Mouse (Mus musculus) heart, postnatal 14 days (tissue): ENCODE measurements around the gene Arhgap9. TPM values are rescaled to one million over a fixed set of nuclear protein-coding genes. Genes with fewer than 3 reads are reported as not detected.

Source experiments
- DNase-seq, 2 experiments: peaks; one replicate each; pipeline ENCODE4 v3.0.0; 2021 to 2022
- intact Hi-C: fragments of 180-260 bp; cut with DNase I; formaldehyde crosslinking; loops from one replicate; pipeline ENCODE4 v1.15.1; 2025
- total RNA-seq, 2 experiments: library from RNA; stranded (reverse); gene quantifications; 2 replicates each; pipeline ENCODE4 v1.2.3; 2021

Gene Arhgap9
- total RNA-seq, 2 experiments from 2014 or later = 3.1 to 4.5 TPM

- DNase-seq = no peak
- intact Hi-C loops = no loop called here
Observed at GRCm38 (mm10) chr10:127317277-127317676, 4.5 kb upstream of the Arhgap9 start.

GRCm38 (mm10) chr10:127318009-127318408, 3.8 kb upstream of the Arhgap9 start:
- DNase-seq = no peak
- intact Hi-C loops = no loop called here

DNA sequence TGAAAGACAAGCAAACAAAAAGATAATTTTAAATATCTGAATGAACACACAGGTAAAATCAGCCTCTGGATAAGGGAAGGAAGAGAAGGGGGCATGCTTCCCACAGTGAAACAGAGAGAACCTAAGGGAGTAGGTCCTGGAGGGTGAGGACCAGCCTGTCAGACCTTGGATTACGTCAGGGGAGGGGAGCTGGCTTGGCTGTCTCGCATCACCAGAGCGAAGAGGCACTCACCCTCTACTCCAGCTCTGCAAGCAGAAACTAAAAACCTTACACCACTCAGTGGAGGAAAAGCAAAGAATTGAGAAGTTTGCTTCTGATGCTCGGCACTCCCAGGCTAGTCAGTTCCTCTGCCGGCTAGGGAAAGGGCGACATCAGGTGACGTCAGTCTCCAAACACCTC, 1.8 kb upstream of the Arhgap9 start:
- DNase-seq = no peak
- intact Hi-C loops = no loop called here

GRCm38 (mm10) chr10:127322178-127322577, 414 bp downstream of the Arhgap9 start:
- intact Hi-C loops = no loop called here
- no peak for DNase-seq

DNA sequence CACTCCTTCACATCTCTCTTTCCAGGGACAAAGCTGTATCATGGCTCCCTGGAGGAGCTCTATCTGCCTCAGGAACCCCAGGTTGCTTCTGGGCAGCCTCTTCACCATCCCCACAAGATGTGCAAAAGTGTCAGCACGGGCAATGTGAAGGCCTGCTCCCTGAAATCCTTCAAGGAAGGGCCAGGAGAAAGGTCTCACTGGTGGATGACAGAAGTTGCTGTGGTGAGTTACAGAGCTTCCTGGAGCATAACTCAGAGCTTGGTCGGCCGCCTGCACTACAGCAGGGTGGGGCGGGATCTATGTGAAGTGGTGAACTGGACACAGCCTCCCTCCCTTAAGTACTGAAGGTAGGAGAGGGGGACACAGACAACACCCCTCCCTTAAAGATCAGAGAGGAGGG, 905 bp downstream of the Arhgap9 start:
- no peak for DNase-seq
- intact Hi-C loops = no loop called here

GRCm38 (mm10) chr10:127323131-127323855, 1.5 kb downstream of the Arhgap9 start:
- intact Hi-C loops = no loop called here
- no peak for DNase-seq

DNA sequence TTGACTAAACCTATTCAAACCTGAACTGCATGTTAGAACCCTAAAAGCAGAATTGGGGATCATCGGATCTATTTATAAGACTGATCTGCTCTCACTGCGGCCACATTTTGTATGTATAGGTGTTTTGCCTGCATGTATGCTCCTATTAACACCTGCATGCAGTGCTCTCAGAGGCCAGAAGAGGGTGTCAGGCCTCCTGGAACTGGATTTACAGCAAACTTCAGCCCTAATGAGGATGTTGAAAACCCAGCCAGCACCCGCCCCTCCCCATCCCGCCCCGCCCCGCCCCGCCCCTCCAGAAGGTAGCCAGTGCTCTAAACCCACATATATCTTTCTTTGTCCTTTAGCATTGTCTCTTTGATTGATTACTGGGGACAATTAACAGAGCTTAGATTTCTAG, 2.7 kb downstream of the Arhgap9 start:
- intact Hi-C loops = no loop called here
- DNase-seq = peak in 1 of 2 experiments; percentile 48

DNA sequence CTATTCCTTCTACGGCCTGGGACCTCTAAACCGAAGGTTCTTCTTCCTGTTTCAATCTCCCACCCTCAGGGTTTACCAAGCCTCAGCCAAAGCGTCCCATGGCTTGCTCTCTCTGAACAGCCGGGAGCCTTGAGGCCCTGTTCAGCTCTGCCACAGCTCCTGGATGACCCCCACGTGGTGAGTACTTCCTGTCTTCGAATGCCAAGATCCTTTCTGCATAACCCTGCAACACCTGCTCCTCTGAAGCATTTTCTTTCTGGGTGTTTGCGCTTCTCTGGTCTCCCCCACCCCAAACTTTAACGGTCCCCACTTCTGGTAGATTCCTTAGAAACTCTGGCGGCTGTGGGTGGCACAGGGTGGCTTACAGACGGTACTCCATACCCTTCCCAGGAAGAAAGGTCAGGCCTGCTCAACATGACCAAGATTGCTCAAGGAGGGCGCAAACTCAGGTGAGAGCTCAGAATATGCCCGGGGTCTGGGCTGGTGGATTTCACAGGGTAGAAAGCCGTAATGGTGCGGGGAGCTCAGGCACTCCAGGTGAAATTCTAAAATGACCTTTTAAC, 3.8 kb downstream of the Arhgap9 start:
- intact Hi-C loops = no loop called here

GRCm38 (mm10) chr10:127326017-127326801, 4.4 kb downstream of the Arhgap9 start:
- peak; percentile 31 to 56 for DNase-seq

More for the DNA sequence above, 3.8 kb downstream of the Arhgap9 start:
- DNase-seq = no peak

DNA sequence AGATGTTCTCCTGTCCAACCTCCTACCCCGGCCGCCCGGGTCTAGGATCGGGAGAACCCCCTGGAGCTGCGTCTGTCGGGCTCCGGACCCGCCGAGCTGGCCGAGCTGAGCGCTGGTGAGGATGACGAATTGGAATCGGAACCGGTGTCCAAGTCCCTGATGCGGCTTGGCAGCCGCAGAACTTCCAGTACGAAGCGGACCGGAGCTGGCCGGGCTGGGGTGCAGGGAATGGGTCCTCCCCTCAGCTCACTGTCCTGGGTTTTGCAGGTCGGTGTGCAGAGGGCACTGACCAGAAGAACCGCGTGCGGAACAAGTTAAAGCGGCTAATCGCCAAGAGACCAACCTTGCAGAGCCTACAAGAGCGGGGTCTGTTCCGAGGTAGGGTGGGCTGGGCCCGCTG, 5.1 kb downstream of the Arhgap9 start:
- intact Hi-C loops = no loop called here
- peak; percentile 39 to 50 for DNase-seq

More at GRCm38 (mm10) chr10:127326017-127326801, 4.4 kb downstream of the Arhgap9 start:
- intact Hi-C loops = no loop called here

DNA sequence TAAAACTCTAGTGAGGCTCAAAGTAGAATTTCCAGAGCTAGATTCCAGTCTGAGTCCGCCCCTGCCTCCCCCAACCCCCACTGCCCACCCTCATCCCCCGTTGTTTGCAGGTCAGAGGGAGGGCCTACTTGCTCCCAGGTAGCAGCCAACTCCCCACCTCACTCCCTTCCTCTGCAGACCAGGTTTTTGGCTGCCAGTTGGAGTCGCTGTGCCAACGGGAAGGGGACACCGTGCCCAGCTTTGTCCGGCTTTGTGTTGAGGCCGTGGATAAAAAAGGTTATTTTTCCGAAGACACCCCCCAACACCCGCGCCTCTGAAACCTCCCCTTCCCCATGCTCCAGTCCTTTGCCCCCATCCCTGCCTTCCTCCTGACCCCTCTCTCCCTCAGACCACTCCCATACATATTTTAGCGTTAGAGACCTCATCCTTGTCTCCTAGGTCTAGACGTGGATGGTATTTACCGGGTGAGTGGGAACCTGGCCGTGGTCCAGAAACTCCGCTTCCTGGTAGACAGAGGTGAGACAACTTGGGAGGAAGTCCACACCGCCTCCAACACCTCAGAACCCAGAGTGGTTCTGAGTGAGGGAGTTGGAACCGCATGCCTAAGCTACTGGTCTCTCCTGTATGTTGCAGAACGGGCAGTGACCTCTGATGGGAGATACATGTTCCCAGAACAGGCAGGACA, 5.8 kb downstream of the Arhgap9 start:
- DNase-seq = no peak
- intact Hi-C loops = no loop called here

DNA sequence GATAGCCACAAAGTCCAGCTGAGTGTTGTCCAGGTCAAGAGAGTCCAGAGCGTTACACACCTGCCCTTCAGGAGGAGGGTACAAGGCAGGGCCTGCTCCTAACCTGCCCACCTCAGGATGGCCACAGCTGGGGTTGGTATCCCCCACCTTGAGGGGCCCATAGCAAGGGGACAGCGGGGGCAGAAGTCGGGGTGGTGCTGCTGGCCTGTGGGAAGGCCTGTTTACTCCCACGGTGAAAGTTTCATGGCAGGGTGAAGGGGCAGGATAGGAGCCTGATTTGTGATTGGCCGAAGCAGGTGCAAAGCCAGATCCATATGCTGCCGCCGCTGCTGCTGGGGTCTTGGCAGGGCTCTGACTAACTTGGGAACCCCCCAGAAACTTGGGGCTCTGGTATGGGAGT, 8.4 kb downstream of the Arhgap9 start:
- intact Hi-C loops = no loop called here

DNA sequence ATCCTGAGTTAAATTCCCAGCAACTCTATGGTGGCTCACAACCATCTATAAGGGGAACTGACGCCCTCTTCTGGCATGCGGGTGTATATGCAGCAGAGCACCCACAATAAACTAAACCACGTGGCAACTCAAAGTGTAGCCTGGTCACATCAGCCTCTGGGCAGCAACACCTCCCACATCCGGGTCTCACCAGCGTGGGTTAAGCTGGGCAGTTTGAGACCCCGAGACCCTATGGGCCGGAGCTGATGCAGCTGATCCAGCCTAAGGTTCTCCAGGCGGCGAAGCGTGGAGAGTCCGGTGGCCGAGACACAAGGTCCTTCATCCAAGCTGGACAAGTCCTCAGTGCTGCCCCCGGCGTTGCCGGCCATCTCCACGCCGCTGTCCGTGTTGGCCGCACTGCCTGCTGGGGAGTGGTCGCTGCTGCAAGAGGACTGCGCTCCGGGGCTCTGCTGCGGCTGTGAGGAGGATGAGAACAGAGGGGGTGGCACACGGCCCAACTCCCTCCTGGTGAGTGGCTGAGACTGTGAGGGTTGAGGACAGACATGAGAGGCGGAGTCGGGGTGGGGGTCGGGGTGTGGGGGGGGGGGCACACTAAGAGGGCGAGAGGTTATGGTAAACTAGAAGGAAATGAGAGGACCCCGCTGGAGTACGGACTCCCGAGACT, 10.6 kb downstream of the Arhgap9 start:
- DNase-seq = no peak
- intact Hi-C loops = no loop called here

More for the DNA sequence above, 8.4 kb downstream of the Arhgap9 start:
- no peak for DNase-seq

DNA sequence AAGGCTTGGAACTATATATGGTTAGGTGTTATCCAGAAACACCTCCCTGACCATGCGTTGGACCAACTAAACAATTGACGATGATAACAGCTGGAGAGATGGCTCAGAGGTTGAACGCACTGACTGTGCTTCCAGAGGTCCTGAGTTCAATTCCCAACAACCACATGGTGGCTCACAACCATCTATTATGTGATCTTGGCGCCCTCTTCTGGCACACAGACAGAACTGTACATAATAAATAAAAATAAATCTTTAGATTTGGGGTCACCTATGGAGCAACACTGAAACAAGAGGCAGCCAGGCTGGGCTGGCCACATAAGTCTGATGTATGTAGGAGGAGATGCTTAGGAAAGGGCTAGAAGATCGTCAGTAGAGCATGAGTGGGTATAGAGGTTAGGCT, 11.4 kb downstream of the Arhgap9 start:
- no peak for DNase-seq
- intact Hi-C loops = no loop called here

DNA sequence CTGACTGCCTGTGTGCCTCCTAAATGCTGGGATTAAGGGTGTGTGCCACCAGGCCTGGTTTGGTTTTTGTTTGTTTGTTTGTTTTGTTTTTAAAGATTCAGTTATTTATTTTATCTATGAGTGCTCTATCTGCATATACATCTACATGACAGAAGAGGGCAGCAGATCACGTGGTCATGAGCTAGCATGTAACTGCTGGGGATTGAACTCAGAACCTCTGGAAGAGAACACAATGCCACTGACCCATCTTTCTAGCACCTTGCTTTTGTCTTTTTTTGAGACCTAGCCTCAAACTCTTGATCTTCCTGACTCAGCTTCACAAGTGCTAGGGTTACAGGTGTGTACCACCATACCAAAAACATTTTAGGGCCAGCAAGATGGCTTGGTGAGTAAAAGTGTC, 13.5 kb downstream of the Arhgap9 start:
- intact Hi-C loops = no loop called here
- no peak for DNase-seq

DNA sequence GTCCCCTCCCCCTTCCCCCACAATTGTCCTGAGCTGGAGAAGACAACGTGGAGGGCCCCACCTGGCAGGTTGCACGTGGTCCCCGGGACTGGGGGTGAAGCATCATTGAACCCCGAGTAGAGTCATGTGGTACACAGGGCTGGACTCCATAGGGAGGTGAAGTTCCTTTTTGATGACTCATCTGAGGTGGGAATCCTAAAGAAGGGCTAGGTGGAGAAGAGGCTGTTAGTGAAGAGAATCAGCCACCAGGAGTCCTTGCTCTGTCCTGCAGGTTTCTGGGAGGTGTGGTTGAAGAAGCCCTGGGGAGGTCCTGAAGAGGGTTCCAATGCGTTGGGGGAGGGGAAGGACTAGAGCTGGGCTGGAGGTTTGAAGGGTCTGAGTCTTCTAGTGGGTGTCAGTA, 15.2 kb downstream of the Arhgap9 start:
- intact Hi-C loops = no loop called here
- DNase-seq = no peak

GRCm38 (mm10) chr10:127337536-127338099, 15.9 kb downstream of the Arhgap9 start:
- DNase-seq = no peak
- intact Hi-C loops = no loop called here

DNA sequence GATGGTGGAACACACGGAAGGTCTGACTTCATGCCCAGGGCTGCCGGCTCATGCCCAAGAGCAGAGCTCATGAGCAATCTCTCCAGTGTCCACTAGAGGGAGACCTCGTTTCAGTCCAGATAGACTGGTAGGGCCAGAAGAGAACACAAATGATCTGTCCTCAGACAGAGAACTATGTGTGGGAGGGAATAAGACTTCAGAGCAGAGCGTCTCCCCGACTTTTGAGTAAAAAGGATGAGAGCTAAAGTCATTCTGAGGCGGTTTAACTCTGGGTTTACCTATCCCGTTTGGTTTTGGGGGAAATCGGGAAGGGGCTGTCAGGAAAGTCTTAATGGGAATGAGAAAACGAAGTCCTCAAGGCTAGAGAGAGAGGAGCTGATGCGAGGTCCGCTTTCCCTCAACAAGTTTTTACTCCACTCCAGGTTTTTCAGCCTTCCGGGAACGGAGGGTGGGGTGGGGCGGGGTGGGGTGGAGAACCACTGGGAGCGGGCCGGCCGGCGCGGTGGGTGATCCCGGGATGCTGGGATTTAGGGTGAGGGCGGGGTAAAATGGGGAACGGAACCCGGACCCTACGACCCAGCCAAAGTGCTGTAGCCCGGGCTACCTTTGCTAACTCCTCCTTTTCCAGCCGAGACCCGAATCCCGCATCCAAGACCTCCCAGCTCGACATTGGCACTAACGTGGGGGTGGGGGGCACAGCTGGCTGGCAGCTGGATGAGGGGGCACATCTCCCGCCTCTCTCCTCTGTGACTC, 17.3 kb downstream of the Arhgap9 start:
- intact Hi-C loops = no loop called here

More for the DNA sequence above, 17.3 kb downstream of the Arhgap9 start:
- peak; percentile 81 to 91 for DNase-seq
